In genomic region chr8:110672133-110672532, GRCm38 (mm10) we compare ENCODE assay signal across 10 mouse cellular contexts. TPM values are rescaled to one million over a fixed set of nuclear protein-coding genes. Genes with fewer than 3 reads are reported as not detected.
DNase-seq lines count a peak whose midpoint lies in the region; ATAC-seq and TF ChIP-seq lines count a peak whose summit lies in the region.
"Had no signal": no experiment of that assay in that cellular context is flagged by ENCODE, and none has a peak within 500 bp of the region (broad histone marks: within the 10 kb centered on the region; RNA-seq: fewer than 3 reads in every experiment).

No protein-coding gene starts in this region.

- ATAC-seq in heart, embryonic 14.5 days (ENCODE audit: insufficient number of reproducible peaks, insufficient read depth, low FRiP score, low read depth) = no peak
- ATAC-seq in kidney, postnatal 0 days (replicated peaks; ENCODE audit: low FRiP score, low read depth) = no peak
- ATAC-seq in erythroblast, adult 5-6 weeks (replicated peaks; ENCODE audit: low FRiP score, poor library complexity, severe bottlenecking) = no peak
- ATAC-seq: Patski had no signal

- DNase-seq in layer of hippocampus, adult 2 months (ENCODE audit: low spot score in 2 of 2) = no peak
- DNase-seq in layer of hippocampus, adult 18-20 months (ENCODE audit: low spot score in 2 of 2) = no peak
- DNase-seq in kidney, postnatal 0 days (ENCODE audit: low spot score) = peak; percentile 44
- DNase-seq in lung, postnatal 10 days = peak; percentile 63
- no peak for DNase-seq in MN1 (ENCODE audit: low spot score)
- no peak for DNase-seq in ovary, postnatal 10 days (ENCODE audit: low spot score)
- DNase-seq: right cerebral cortex, postnatal 4 days had no signal

- H3K4me2 ChIP-seq in heart, embryonic 14.5 days (ENCODE audit: low read length) = no peak overlapping the region
- H3K4me2 ChIP-seq in kidney, postnatal 0 days (ENCODE audit: low read length) = no peak overlapping the region

- no peaks in the 10 kb centered on the region for H3K27me3 ChIP-seq in heart, embryonic 14.5 days (ENCODE audit: control insufficient read depth, insufficient read depth, low read length)
- H3K27me3 ChIP-seq in kidney, postnatal 0 days (ENCODE audit: insufficient read depth, low read length) = no peaks in the 10 kb centered on the region
- H3K27me3 ChIP-seq: Patski had no signal

- WGBS in heart, embryonic 14.5 days = 78% methylated on average over 2 of the region's 2 CpGs
- WGBS in kidney, postnatal 0 days = 85% methylated on average over 2 of the region's 2 CpGs

- peaks cover 22% of the 10 kb centered on the region for H3K36me3 ChIP-seq in heart, embryonic 14.5 days (ENCODE audit: control insufficient read depth, insufficient read depth, low read length)
- 0 out of 2 replicates have a peak, but pooled peaks cover 15% of the 10 kb centered on the region for H3K36me3 ChIP-seq in kidney, postnatal 0 days (ENCODE audit: insufficient read depth, low read length)

- H3K4me3 ChIP-seq in layer of hippocampus, adult 2 months = no peak overlapping the region
- H3K4me3 ChIP-seq in heart, embryonic 14.5 days (ENCODE audit: control insufficient read depth in 1 of 2, insufficient read depth in 1 of 2, low read depth in 1 of 2, low read length in 2 of 2) = no peak overlapping the region
- no peak overlapping the region for H3K4me3 ChIP-seq in kidney, postnatal 0 days (replicated peaks; ENCODE audit: low read depth, low read length)

- no peak overlapping the region for H3K9ac ChIP-seq in heart, embryonic 14.5 days (ENCODE audit: low read length)
- no peak overlapping the region for H3K9ac ChIP-seq in kidney, postnatal 0 days (ENCODE audit: low read depth, low read length)

- H3K9me3 ChIP-seq in heart, embryonic 14.5 days (ENCODE audit: control insufficient read depth, low read length) = no peaks in the 10 kb centered on the region
- H3K9me3 ChIP-seq in kidney, postnatal 0 days (replicated peaks; ENCODE audit: low read length) = no peaks in the 10 kb centered on the region

- peak overlapping the region; percentile 0; the same call in 1 of the 2 replicates for H3K27ac ChIP-seq in layer of hippocampus, adult 2 months
- peak overlapping the region; percentile 26 to 55; a peak in 3 of 4 replicates for H3K27ac ChIP-seq in heart, embryonic 14.5 days (replicated peaks in 1 of 2; ENCODE audit: control insufficient read depth in 1 of 2, insufficient read depth in 1 of 2, low read depth in 2 of 2, low read length in 2 of 2)
- peak overlapping the region; percentile 57; the same call in 1 of the 2 replicates for H3K27ac ChIP-seq in kidney, postnatal 0 days

- no peak for TF ChIP-seq CTCF in layer of hippocampus, adult 2 months (conservative IDR thresholded peaks at IDR 0.05)
- TF ChIP-seq CTCF in kidney, postnatal 0 days (IDR thresholded peaks at IDR 0.05; ENCODE audit: low read depth) = no peak

- H3K4me1 ChIP-seq in heart, embryonic 14.5 days (ENCODE audit: control insufficient read depth in 2 of 2, insufficient read depth in 2 of 2, low read length in 2 of 2) = peaks cover 35 to 48% of the 10 kb centered on the region in 2 experiments
- no peaks in the 10 kb centered on the region; the same call in 1 of the 2 replicates for H3K4me1 ChIP-seq in kidney, postnatal 0 days (replicated peaks; ENCODE audit: insufficient read depth, low read length)

RNA-seq across cellular contexts. Expression of gene Mtss1l, which starts 49.1 kb away (rescaled TPM):
- 100 to 1,000 TPM; 210 TPM for total RNA-seq in layer of hippocampus, adult 2 months (2021)
- total RNA-seq in layer of hippocampus, adult 18-20 months (2021) = 100 to 1,000 TPM; 213 to 214 TPM
- 17.2 and 17.6 TPM in 2 replicates for polyA plus RNA-seq in heart, embryonic 14.5 days (2014; fragmentation: Nextera tagmentation; extraction: Ambion mirVana)
- polyA plus RNA-seq in kidney, postnatal 0 days (2015; fragmentation: Nextera tagmentation; extraction: Ambion mirVana) = 8.7 and 12.4 TPM in 2 replicates
- not detected in 2 replicates for total RNA-seq in erythroblast, adult 5-6 weeks (2015; ENCODE audit: low replicate concordance)
- 0.26 TPM in 1 of 2 replicates, not detected in the other for total RNA-seq in erythroblast, adult 5-6 weeks (2017; ENCODE audit: low replicate concordance)

RNA-seq across cellular contexts. Expression of gene Vac14, which starts 53.7 kb away (rescaled TPM):
- total RNA-seq in layer of hippocampus, adult 2 months (2021) = 10 to 100 TPM; 22.8 to 23.4 TPM
- total RNA-seq in layer of hippocampus, adult 18-20 months (2021) = 10 to 100 TPM; 24.4 to 26.1 TPM
- 17.4 and 19.6 TPM in 2 replicates for polyA plus RNA-seq in heart, embryonic 14.5 days (2014; fragmentation: Nextera tagmentation; extraction: Ambion mirVana)
- polyA plus RNA-seq in kidney, postnatal 0 days (2015; fragmentation: Nextera tagmentation; extraction: Ambion mirVana) = 14.9 and 16.1 TPM in 2 replicates
- 6.1 and 10.9 TPM in 2 replicates for total RNA-seq in erythroblast, adult 5-6 weeks (2015; ENCODE audit: low replicate concordance)
- 4.2 and 5.5 TPM in 2 replicates for total RNA-seq in erythroblast, adult 5-6 weeks (2017; ENCODE audit: low replicate concordance)

Comparison
In these comparisons a context has a peak if more than half of its experiments do, and no peak if none do; other contexts are left out.
1. DNase-seq: peak in kidney, postnatal 0 days (single experiment) and lung, postnatal 10 days (single experiment); none in layer of hippocampus, adult 2 months (0 of 2), layer of hippocampus, adult 18-20 months (0 of 2), MN1 (single experiment) and ovary, postnatal 10 days (single experiment).
2. H3K27ac ChIP-seq: peak in every context shown above with its lines; median percentile 57 in kidney, postnatal 0 days; 40 in heart, embryonic 14.5 days; 0 in layer of hippocampus, adult 2 months.
3. RNA of gene Mtss1l, which starts 49.1 kb away (total RNA-seq): 213 to 214 TPM in layer of hippocampus, adult 18-20 months and 210 TPM in layer of hippocampus, adult 2 months; 0.26 TPM in erythroblast, adult 5-6 weeks; every median in the first group is over 100 times any median in the second.